ENCODE assay signal across 36 mouse cellular contexts in the genomic region with DNA sequence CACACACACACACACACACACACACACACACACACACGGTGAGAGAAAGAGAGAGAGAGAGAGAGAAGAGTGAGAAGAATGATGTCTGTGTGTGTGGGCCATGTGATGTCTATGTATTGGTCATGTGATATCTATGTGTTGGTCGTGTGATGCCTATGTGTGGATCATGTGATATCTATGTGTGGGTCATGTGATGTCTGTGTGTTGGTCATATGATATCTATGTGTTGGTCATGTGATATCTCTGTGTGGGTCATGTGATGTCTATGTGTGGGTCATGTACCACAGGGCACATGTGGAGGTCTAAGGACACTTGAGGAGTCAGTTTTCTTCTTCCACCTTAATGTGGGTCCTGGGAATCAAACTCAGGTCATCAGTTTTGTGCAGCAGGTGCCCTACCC.
"Had no signal": no experiment of that assay in that cellular context is flagged by ENCODE, and none has a peak within 500 bp of the region (broad histone marks: within the 10 kb centered on the region; RNA-seq: fewer than 3 reads in every experiment).

No protein-coding gene starts in this region.

- H3K9me3 ChIP-seq: heart, embryonic 10.5 days; heart, embryonic 12.5 days; heart, embryonic 13.5 days; heart, embryonic 15.5 days; hindbrain, embryonic 10.5 days; hindbrain, embryonic 12.5 days; hindbrain, embryonic 13.5 days; hindbrain, embryonic 15.5 days; intestine, embryonic 15.5 days; kidney, embryonic 15.5 days had no signal

- H3K27ac ChIP-seq: heart, embryonic 10.5 days; heart, embryonic 13.5 days; heart, embryonic 15.5 days; hindbrain, embryonic 10.5 days; hindbrain, embryonic 12.5 days; hindbrain, embryonic 13.5 days; hindbrain, embryonic 14.5 days; hindbrain, embryonic 15.5 days; hindbrain, postnatal 0 days; intestine, embryonic 15.5 days; kidney, embryonic 15.5 days; kidney, postnatal 0 days; layer of hippocampus, adult 2 months; left cerebral cortex, adult 2 months had no signal

- ATAC-seq: hindbrain, embryonic 16.5 days; hindbrain, postnatal 0 days; inflammation-experienced regulatory T-cells, adult 6 months; intestine, embryonic 15.5 days; intestine, embryonic 16.5 days; intestine, postnatal 0 days had no signal

- H3K27me3 ChIP-seq: heart, embryonic 12.5 days; heart, embryonic 13.5 days; heart, embryonic 15.5 days; hindbrain, embryonic 12.5 days; hindbrain, embryonic 13.5 days; hindbrain, embryonic 15.5 days; intestine, embryonic 15.5 days; kidney, embryonic 15.5 days had no signal

- H3K4me1 ChIP-seq: kidney, embryonic 15.5 days had no signal

- DNase-seq: heart, postnatal 10 days; heart, postnatal 14 days; heart, postnatal 36 days; heart, postnatal 4 days; kidney, adult 11 months; kidney, adult 18-20 months; kidney, adult 2 months; kidney, adult 8-10 months; kidney, adult 9 months; kidney, postnatal 10 days; kidney, postnatal 14 days; kidney, postnatal 25 days; kidney, postnatal 36 days; kidney, postnatal 4 days; layer of hippocampus, adult 9-11 months; layer of hippocampus, postnatal 36 days had no signal

- H3K36me3 ChIP-seq: heart, embryonic 10.5 days; heart, embryonic 12.5 days; heart, embryonic 13.5 days; heart, embryonic 15.5 days; hindbrain, embryonic 10.5 days; hindbrain, embryonic 12.5 days; hindbrain, embryonic 13.5 days; hindbrain, embryonic 15.5 days; intestine, embryonic 15.5 days; kidney, embryonic 15.5 days had no signal

- H3K4me2 ChIP-seq: heart, embryonic 11.5 days; heart, embryonic 12.5 days; heart, embryonic 13.5 days; heart, embryonic 15.5 days; hindbrain, embryonic 12.5 days; hindbrain, embryonic 13.5 days; hindbrain, embryonic 14.5 days; hindbrain, embryonic 15.5 days; intestine, embryonic 15.5 days; kidney, embryonic 15.5 days had no signal

- H3K9ac ChIP-seq: heart, embryonic 12.5 days; heart, embryonic 13.5 days; heart, embryonic 15.5 days; hindbrain, embryonic 12.5 days; hindbrain, embryonic 13.5 days; hindbrain, embryonic 14.5 days; hindbrain, embryonic 15.5 days; intestine, embryonic 15.5 days; kidney, embryonic 15.5 days had no signal

- H3K4me3 ChIP-seq: heart, embryonic 10.5 days; heart, embryonic 12.5 days; heart, embryonic 13.5 days; heart, embryonic 15.5 days; hindbrain, embryonic 10.5 days; hindbrain, embryonic 12.5 days; hindbrain, embryonic 13.5 days; hindbrain, embryonic 15.5 days; intestine, embryonic 15.5 days; kidney, embryonic 15.5 days; layer of hippocampus, adult 2 months; left cerebral cortex, adult 2 months had no signal
